Mouse (Mus musculus): ENCODE measurements around the gene Tradd. TPM values are rescaled to one million over a fixed set of nuclear protein-coding genes. Genes with fewer than 3 reads are reported as not detected.

Tradd gene
- total RNA-seq (2021) = 1 to 10 TPM; 9.1 to 9.7 TPM

- peak; percentile 81 for DNase-seq
- intact Hi-C loops (cut with DNase I) = no loop called here
These were observed at the start of gene Tradd, which contains the start of gene Fbxl8 for GRCm38 (mm10) chr8:105264024-105264982. Gene Tradd, minus strand, starts transcription at chr8:105264609. Gene Fbxl8, plus strand, starts transcription at chr8:105264648.

DNA sequence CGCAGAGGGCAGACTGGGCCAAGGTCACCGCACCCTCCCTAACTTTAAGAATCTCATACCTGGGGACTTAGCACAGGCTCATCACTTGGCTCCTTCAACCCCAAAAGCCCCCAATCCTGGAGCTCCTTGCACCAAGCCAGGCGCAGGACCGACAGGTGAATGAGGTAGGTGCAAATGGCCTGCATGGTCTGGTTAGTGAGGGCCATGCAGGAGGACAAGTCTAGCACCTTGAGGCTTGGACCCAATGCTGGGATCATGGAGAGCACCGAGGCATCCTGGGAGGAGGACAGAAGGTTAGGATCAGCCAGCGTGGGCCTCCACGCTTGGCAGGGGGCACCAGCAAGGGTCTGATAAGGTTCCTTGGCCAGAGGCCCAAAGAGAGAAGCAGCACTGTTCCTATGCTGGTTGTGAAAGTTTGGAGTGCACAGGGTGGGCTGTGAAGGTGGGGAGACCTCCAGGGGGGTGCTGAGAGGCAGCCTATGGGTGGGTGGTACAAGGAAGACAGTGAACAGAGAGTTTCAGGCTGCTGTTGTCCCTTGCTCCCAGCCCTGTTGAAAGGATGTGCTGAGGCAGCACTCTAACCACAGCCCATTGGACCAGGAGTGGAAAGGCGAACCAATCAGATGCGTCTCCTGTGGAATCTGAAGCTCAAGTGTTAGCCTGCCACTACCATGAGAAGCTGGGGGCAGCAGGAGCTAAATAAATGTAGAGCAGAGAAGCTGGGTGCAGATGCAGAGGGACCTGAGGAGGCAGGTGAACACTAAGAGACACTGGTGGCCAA lies 49.4 kb upstream of the Tradd start:
- intact Hi-C loops (cut with DNase I) = no loop called here
- DNase-seq = no peak

DNA sequence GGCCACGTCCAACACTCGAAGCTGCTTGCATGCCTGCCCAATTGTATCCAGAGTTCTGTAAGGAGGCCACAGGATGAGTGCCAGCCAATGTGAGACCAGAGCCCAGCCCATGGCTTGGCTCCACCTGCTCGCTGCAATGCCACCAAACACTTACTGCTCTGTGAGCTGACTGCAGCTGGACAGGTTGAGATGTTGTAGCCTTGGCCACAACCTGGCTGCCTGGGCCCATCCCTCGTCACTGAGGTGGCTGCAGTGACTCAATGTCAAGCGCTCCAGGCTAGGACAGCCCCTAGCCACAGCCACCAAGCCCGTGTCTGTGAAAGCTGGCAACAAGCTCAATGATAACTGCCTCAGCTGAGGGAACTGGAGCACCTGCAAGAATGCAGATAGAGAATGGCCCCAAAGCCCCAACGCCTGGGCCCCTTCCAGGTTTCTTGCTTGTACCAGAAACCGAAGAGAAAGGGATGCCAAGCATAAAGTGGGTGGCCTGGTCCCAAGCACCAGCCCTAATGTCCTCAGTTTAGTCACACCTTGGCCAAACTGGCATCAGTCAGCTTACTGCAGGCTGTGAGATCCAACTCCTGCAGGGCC lies 48.6 kb upstream of the Tradd start:
- intact Hi-C loops (cut with DNase I) = no loop called here
- peak; percentile 51 to 54 for DNase-seq

DNA sequence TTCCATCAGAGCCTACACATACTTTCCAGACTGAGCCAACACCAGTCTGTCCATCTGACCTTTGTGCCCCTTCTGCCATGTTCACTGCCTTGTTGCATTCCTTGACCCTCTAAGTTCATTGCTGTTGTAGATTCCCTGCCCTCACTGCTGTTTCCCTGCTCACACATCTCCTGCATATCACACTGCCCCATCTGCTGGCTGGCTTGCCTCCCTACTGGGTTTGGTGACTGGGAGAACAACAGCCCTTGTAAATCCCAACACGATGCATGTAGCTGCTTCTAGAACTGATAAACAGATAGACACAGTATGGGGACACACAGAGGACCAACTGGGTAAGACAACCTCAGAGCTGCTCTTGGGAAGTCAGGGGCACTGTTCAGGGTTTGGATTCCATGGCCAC lies 47.3 kb upstream of the Tradd start:
- intact Hi-C loops (cut with DNase I) = no loop called here

GRCm38 (mm10) chr8:105310118-105310517 lies 45.7 kb upstream of the Tradd start:
- intact Hi-C loops (cut with DNase I) = no loop called here
- DNase-seq = no peak

More for the DNA sequence above, 47.3 kb upstream of the Tradd start:
- no peak for DNase-seq

DNA sequence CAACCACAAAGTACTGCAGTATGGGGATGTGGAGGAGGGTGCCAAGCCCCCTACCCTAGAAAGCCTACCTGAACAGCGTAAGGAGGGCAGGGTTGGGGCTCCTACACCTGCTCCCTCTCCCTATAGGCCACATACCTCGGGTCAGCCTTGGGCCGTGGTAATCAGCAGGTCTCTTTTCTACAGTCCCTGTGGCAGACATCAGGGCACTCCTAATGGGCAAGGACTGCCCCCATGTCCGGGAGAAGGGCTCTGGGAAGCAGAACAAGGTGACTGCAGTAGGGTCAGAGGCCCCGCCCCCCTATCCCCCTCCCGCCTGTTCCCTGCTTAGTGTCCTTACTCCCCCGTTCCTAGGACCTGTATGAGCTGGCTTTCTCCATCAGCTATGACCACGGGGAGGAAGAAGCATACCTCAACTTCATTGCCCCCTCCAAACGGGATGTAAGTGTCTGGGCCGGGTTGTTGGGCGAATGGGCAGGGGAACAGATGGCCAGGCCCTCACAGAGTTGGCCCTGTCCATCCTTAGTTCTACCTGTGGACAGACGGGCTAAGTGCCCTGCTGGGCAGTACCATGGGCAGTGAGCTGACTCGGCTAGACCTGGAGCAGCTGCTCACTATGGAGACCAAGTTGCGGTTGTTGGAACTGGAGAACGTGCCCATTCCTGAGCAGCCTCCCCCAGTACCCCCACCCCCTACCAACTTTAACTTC lies 44.9 kb upstream of the Tradd start:
- intact Hi-C loops (cut with DNase I) = no loop called here
- no peak for DNase-seq

GRCm38 (mm10) chr8:105308428-105308827 lies 44.0 kb upstream of the Tradd start:
- DNase-seq = no peak
- intact Hi-C loops (cut with DNase I) = no loop called here

DNA sequence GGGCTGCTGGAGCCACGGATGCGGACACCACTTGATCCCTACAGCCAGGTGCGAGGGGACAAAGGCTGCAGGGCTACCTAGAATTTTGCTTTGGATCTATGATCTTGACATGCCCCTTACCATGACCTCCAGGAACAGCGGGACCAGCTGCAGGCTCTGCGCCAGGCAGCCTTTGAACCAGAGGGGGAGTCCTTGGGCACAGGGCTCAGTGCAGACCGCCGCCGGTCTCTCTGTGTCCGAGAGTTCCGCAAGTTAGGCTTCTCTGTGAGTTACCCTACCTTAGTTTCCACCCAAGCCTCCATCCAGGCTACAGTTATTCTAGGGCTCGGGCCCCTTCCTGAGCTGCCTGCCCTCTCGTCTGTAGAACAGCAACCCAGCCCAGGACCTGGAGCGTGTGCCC lies 43.3 kb upstream of the Tradd start:
- intact Hi-C loops (cut with DNase I) = no loop called here
- DNase-seq = no peak

DNA sequence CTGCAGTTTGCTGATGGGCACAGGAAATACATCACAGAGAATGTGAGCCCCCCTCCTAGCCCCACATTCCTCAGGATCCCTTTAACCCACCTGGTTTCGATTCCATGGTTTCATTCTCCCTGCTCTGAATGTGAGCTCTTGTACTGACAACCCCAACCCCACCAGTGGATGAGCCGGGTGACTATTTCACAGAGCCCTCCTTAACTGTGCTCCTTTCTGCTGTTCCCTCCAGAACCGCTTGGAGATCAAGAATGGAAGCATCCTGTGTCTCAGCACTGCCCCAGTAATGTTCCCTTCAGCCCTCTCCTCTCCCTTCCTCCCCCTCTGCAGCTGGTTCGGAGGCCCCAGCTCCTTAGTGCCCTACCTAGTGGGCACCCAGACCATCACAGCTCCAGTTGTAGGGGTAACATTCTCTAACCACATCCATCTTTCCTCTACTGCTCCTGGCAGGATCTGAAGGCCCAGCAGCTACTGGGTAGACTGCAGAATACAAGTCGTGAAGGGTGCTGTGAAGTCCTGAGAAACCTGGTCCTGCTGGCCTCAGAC lies 41.8 kb upstream of the Tradd start:
- DNase-seq = no peak
- intact Hi-C loops (cut with DNase I) = no loop called here

DNA sequence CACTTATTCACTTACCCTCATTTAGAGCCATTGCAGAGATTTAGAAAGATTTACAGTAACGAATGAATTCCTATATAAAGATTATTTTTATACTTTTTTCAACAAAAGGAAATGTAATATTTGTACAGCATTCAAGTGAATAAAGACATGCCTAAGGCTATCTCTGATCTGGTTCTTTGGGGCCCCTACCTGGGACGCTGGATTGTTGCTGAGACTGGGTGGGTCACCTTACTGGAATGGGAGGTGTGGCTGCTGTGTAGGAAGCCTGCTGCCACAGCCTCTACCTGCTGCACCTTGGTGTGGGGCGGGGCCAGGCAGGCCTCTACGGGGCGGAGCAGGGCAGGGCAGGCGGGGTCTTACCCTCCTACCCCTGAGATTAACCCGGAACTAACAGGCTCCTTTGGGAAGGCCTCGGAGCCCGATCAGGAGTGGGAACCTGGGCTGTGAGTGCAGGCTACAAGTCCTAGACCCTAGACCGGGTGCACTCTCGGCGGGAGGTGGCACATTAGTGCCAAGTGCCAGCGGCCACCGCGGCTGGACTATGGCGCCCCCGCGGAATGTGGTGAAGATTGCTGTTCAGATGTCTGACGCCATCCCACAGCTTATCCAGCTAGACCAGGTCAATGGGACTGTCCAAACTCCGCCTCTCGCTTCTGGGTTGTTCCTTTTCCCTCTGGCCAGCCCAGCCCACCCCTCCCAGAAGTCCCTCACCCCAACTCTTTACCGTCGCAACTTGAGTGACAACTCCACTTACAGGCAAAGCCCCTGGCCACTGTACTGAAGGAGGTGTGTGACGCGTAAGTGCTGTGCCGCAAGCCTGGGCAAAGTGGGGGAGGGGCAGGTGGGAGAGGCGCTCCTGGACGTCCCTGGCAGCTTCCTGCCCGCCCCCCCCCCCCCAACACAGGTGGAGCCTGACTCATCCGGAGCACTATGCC lies 41.1 kb upstream of the Tradd start, which contains the start of gene Elmo3:
TSS of gene Elmo3 (plus strand) at position 391 of the 935 bp plus-strand sequence.
- intact Hi-C loops (cut with DNase I) = no loop called here
- DNase-seq = peak; percentile 59 to 62

- no peak for DNase-seq
- intact Hi-C loops (cut with DNase I) = no loop called here
These were observed 40.2 kb upstream of the Tradd start for GRCm38 (mm10) chr8:105304325-105305210.

DNA sequence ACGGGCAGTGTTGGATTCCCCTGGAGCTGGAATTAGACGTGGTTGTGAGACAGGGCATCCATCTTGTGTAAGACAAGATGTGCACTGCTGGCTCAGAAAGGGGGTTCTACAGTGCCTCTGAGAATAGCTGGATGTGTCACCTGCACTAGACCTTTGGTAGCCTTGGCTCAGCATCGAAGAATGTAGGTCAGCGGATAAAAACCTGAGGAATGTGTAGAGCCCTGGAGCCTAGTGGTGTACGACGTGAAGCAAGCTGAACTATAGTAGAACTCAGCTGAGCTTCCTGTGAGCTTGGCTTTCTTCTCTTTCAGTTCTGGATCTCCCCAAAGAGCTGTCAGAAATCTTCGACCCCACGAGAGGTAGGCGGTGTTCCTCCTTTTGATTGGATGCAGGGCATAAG lies 39.5 kb upstream of the Tradd start:
- no peak for DNase-seq
- intact Hi-C loops (cut with DNase I) = no loop called here

GRCm38 (mm10) chr8:105303396-105303795 lies 39.0 kb upstream of the Tradd start:
- DNase-seq = no peak
- intact Hi-C loops (cut with DNase I) = no loop called here

DNA sequence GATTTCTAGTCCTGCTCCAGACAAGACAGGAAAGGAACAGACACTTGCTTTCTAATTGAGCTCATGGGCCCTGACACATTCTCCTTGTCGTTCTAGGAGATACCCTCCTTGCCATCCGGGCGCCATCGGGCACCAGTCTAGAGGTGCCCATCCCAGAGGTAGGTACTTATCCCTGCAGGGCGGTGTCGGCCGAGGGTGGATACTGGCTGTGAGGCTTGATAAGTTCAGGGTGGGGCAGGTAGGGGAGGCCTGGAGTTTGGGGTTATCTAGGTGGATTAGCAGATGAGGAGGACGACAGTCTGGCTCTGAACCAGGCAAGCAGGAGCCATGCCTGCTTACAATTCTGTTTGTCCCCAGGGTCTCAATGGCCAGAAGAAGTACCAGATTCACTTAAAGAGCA lies 35.6 kb upstream of the Tradd start:
- intact Hi-C loops (cut with DNase I) = loop anchor here (2.0 kb wide), 1 partner anchor 25 kb away; no protein-coding TSS in a partner anchor
- no peak for DNase-seq

GRCm38 (mm10) chr8:105298351-105299252 lies 34.2 kb upstream of the Tradd start:
- intact Hi-C loops (cut with DNase I) = loop anchor here (2.0 kb wide), 1 partner anchor 26 kb away; no protein-coding TSS in a partner anchor
- peak in 1 of 2 experiments; percentile 12 for DNase-seq

- peak; percentile 95 to 96 for DNase-seq
- intact Hi-C loops (cut with DNase I) = loop anchor here (2.0 kb wide), 1 partner anchor 27 kb away; no protein-coding TSS in a partner anchor
These were observed 33.2 kb upstream of the Tradd start, which contains the start of gene E2f4 for GRCm38 (mm10) chr8:105297511-105298192. Gene E2f4, plus strand, starts transcription at chr8:105297663.

Data from heart, postnatal 10 days (tissue).